Mouse (Mus musculus): Measurements from ENCODE around the gene Nim1k. TPM values are rescaled to one million over a fixed set of nuclear protein-coding genes. Genes with fewer than 3 reads are reported as not detected.

The Nim1k gene
- polyA plus RNA-seq, 1 experiment = 5.5 TPM

DNA sequence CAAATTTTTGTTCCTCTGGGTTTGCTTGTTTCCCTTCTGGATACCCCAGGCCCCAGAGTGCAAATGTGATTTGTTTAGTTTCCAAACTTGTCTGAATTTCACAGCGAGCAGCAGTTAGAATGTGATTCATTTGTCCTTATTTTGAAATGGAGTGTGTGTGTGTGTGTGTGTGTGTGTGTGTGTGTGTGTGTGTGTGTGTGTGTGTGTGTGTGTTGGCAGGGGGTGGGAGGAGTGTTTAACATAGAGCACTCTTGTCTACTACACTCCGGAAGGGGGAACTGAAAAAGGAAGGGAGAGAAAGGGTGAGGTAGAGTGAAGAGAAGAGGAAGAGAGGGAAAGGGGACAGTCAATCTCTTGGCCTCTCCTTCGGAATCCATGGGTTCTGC, 1.1 kb downstream of the Nim1k start:
- H3K36me3 ChIP-seq (ENCODE audit: control insufficient read depth, insufficient read depth, low read length) = peaks cover 5% of the 10 kb centered on the region; the same call in 1 of the 2 replicates
- peak overlapping the region; percentile 98 for H3K4me3 ChIP-seq (ENCODE audit: control insufficient read depth, insufficient read depth, low read length)
- H3K4me1 ChIP-seq (replicated peaks; ENCODE audit: control insufficient read depth, insufficient read depth, low read length) = peaks cover 20% of the 10 kb centered on the region
- peak overlapping the region; percentile 94; the same call in 1 of the 2 replicates for H3K27ac ChIP-seq (ENCODE audit: control insufficient read depth, insufficient read depth, low read length)
- DNase-seq = no peak
- WGBS = 23% methylated on average over 3 of the region's 3 CpGs
- H3K27me3 ChIP-seq (ENCODE audit: control insufficient read depth, insufficient read depth, low read length) = no peaks in the 10 kb centered on the region
- TF ChIP-seq CTCF (IDR thresholded peaks at IDR 0.05; ENCODE audit: borderline replicate concordance, control insufficient read depth, extremely low read depth, insufficient read depth, low read length, poor library complexity) (no peak), POLR2A (IDR thresholded peaks at IDR 0.05; ENCODE audit: control insufficient read depth, extremely low read depth, insufficient read depth, low read length, poor library complexity) (no peak)

DNA sequence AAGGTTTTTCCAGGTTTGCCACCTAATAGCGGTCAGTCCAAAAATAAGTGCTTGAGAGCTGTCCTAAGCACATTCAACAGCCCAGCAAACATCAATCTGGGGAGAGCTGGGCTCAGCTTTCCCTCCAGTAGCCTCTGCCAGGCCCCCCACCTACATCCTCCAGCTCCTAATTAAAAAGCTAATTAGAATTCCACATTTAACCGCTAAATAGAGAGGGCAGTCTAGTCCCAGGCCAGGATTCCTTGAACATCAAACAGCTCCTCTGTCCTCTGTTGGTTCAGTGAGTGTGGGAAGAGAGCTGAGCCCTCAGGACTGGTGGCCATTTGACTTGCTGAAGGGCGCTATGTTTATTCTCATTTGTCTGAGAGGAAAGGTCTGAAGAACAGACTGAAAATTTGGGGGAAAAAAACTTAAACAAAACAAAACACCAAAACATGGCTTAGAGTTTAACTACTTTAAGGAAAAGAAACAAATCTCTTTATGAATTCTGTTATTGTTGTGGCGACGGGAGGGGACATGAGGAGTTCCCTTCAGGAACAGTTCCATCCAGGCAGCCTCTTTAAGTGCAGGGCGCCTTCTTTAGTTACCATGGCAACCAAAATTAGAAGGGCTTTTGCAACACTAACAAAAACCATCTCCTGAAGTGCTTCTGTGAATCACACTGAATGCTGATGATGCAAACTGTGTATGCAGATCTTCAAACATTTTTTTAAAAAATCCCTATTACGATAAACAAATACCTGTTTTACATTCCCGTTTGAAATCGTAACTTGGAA, 1.6 kb downstream of the Nim1k start:
- H3K27me3 ChIP-seq (ENCODE audit: control insufficient read depth, insufficient read depth, low read length) = no peaks in the 10 kb centered on the region
- H3K4me3 ChIP-seq (ENCODE audit: control insufficient read depth, insufficient read depth, low read length) = no peak overlapping the region
- H3K36me3 ChIP-seq (ENCODE audit: control insufficient read depth, insufficient read depth, low read length) = peaks cover 5% of the 10 kb centered on the region; the same call in 1 of the 2 replicates
- WGBS = 84% methylated on average over 9 of the region's 9 CpGs
- no peak for TF ChIP-seq CTCF (IDR thresholded peaks at IDR 0.05; ENCODE audit: borderline replicate concordance, control insufficient read depth, extremely low read depth, insufficient read depth, low read length, poor library complexity)
- TF ChIP-seq POLR2A (IDR thresholded peaks at IDR 0.05; ENCODE audit: control insufficient read depth, extremely low read depth, insufficient read depth, low read length, poor library complexity) = no peak
- H3K4me1 ChIP-seq (replicated peaks; ENCODE audit: control insufficient read depth, insufficient read depth, low read length) = peaks cover 20% of the 10 kb centered on the region
- no peak for DNase-seq
- H3K27ac ChIP-seq (ENCODE audit: control insufficient read depth, insufficient read depth, low read length) = peak overlapping the region; percentile 94

- no peak overlapping the region for H3K27ac ChIP-seq (ENCODE audit: control insufficient read depth, insufficient read depth, low read length)
- H3K36me3 ChIP-seq (ENCODE audit: control insufficient read depth, insufficient read depth, low read length) = no peaks in the 10 kb centered on the region; the same call in 1 of the 2 replicates
- WGBS = 95% methylated on average over 4 of the region's 4 CpGs
- no peak overlapping the region for H3K4me3 ChIP-seq (ENCODE audit: control insufficient read depth, insufficient read depth, low read length)
- H3K4me1 ChIP-seq (replicated peaks; ENCODE audit: control insufficient read depth, insufficient read depth, low read length) = peaks cover 6% of the 10 kb centered on the region
- no peak for DNase-seq
- no peak for TF ChIP-seq CTCF (IDR thresholded peaks at IDR 0.05; ENCODE audit: borderline replicate concordance, control insufficient read depth, extremely low read depth, insufficient read depth, low read length, poor library complexity)
- TF ChIP-seq POLR2A (IDR thresholded peaks at IDR 0.05; ENCODE audit: control insufficient read depth, extremely low read depth, insufficient read depth, low read length, poor library complexity) = no peak
- no peaks in the 10 kb centered on the region for H3K27me3 ChIP-seq (ENCODE audit: control insufficient read depth, insufficient read depth, low read length)
These were observed 8.8 kb downstream of the Nim1k start for GRCm38 (mm10) chr13:119746930-119747329.

- no peak overlapping the region for H3K4me3 ChIP-seq (ENCODE audit: control insufficient read depth, insufficient read depth, low read length)
- no peaks in the 10 kb centered on the region for H3K36me3 ChIP-seq (ENCODE audit: control insufficient read depth, insufficient read depth, low read length)
- no peaks in the 10 kb centered on the region for H3K4me1 ChIP-seq (replicated peaks; ENCODE audit: control insufficient read depth, insufficient read depth, low read length)
- H3K27me3 ChIP-seq (ENCODE audit: control insufficient read depth, insufficient read depth, low read length) = no peaks in the 10 kb centered on the region
- H3K27ac ChIP-seq (ENCODE audit: control insufficient read depth, insufficient read depth, low read length) = no peak overlapping the region
- TF ChIP-seq POLR2A (IDR thresholded peaks at IDR 0.05; ENCODE audit: control insufficient read depth, extremely low read depth, insufficient read depth, low read length, poor library complexity) (no peak), CTCF (IDR thresholded peaks at IDR 0.05; ENCODE audit: borderline replicate concordance, control insufficient read depth, extremely low read depth, insufficient read depth, low read length, poor library complexity) (no peak)
- DNase-seq = peak; percentile 53
- WGBS = 83% methylated on average over 3 of the region's 3 CpGs
These were observed 12.2 kb downstream of the Nim1k start for GRCm38 (mm10) chr13:119743470-119743869.

DNA sequence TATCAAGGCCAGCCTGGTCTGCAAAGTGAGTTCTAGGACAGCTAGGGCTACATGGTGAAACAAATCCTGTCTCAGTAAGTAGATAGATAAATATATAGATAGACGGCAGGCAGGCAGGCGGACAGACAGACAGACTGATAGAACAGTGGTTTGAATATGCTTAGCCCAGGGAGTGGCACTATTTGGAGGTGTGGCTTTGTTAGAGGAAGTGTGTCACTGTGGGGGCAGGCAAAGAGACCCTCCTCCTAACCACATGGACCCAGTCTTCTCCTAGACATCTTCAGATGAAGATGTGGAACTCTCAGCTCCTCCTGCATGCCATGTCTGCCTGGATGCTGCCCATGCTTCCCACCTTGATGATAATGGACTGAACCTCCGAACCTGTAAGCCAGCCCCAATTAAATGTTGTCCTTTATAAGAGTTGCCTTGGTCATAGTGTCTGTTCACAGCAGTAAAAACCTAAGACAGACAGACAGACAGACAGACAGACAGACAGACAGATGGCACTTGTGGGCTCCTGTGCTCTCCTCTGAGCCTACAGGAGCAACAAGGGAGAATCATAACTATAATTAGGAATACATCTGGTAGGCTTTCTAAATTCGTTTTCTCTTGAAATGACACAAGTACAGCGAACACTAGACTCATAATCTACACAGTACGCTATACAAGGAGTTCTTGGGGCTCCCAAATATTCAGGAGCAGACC, 12.8 kb downstream of the Nim1k start:
- Histone ChIP-seq H3K4me3 (ENCODE audit: control insufficient read depth, insufficient read depth, low read length) (no peak overlapping the region), H3K4me1 (replicated peaks; ENCODE audit: control insufficient read depth, insufficient read depth, low read length) (no peaks in the 10 kb centered on the region), H3K27ac (ENCODE audit: control insufficient read depth, insufficient read depth, low read length) (no peak overlapping the region), H3K27me3 (ENCODE audit: control insufficient read depth, insufficient read depth, low read length) (no peaks in the 10 kb centered on the region), H3K36me3 (ENCODE audit: control insufficient read depth, insufficient read depth, low read length) (no peaks in the 10 kb centered on the region)
- WGBS = 87% methylated on average over 6 of the region's 6 CpGs
- DNase-seq = no peak
- TF ChIP-seq POLR2A (IDR thresholded peaks at IDR 0.05; ENCODE audit: control insufficient read depth, extremely low read depth, insufficient read depth, low read length, poor library complexity) (no peak), CTCF (IDR thresholded peaks at IDR 0.05; ENCODE audit: borderline replicate concordance, control insufficient read depth, extremely low read depth, insufficient read depth, low read length, poor library complexity) (no peak)

GRCm38 (mm10) chr13:119741390-119742237, 14.1 kb downstream of the Nim1k start:
- H3K4me3 ChIP-seq (ENCODE audit: control insufficient read depth, insufficient read depth, low read length) = no peak overlapping the region
- no peak for DNase-seq
- no peaks in the 10 kb centered on the region for H3K36me3 ChIP-seq (ENCODE audit: control insufficient read depth, insufficient read depth, low read length)
- WGBS = 76% methylated on average over 19 of the region's 19 CpGs
- H3K27me3 ChIP-seq (ENCODE audit: control insufficient read depth, insufficient read depth, low read length) = no peaks in the 10 kb centered on the region
- H3K27ac ChIP-seq (ENCODE audit: control insufficient read depth, insufficient read depth, low read length) = no peak overlapping the region
- TF ChIP-seq POLR2A (IDR thresholded peaks at IDR 0.05; ENCODE audit: control insufficient read depth, extremely low read depth, insufficient read depth, low read length, poor library complexity) (no peak), CTCF (IDR thresholded peaks at IDR 0.05; ENCODE audit: borderline replicate concordance, control insufficient read depth, extremely low read depth, insufficient read depth, low read length, poor library complexity) (no peak)
- peaks cover 2% of the 10 kb centered on the region; the same call in 1 of the 2 replicates for H3K4me1 ChIP-seq (replicated peaks; ENCODE audit: control insufficient read depth, insufficient read depth, low read length)

All from thymus, adult 2 months (tissue).